Mouse (Mus musculus) kidney, adult 2 months (tissue): ENCODE measurements at regions not wholly inside any gene's neighbourhood (a gene's known extent, or its start where the extent isn't known, plus 50 kb on each side); places are given as distances from the start of the nearest gene placed in this dataset.

Source experiments
- CTCF ChIP-seq: fragments of 200-500 bp; conservative IDR thresholded peaks from 2 replicates; pipeline ENCODE4 v1.5.1; 2011; ENCODE audit warnings: low read depth, mild to moderate bottlenecking, control low read depth, low read length, moderate library complexity, mixed read lengths; ENCODE audit not compliant: insufficient read depth, insufficient read length
- POLR2A ChIP-seq: fragments of 200-500 bp; IDR thresholded peaks from one replicate; pipeline ENCODE4 v1.6.1; 2011; ENCODE audit warnings: low read depth, low read length, control low read depth

GRCm38 (mm10) chr3:9345885-9346284 lies 264.0 kb downstream of the Zfp704 start:
- TF ChIP-seq CTCF (no peak), POLR2A (no peak)
